Mouse (Mus musculus): Measurements from ENCODE around the gene Eno1. TPM values are rescaled to one million over a fixed set of nuclear protein-coding genes. Genes with fewer than 3 reads are reported as not detected.
A peak's percentile ranks its signal among the peaks of the same experiment; 100 is the strongest.

Gene Eno1
- polyA plus RNA-seq, 1 experiment from 2014 or later, result 747 TPM

- TF ChIP-seq EP300 (IDR thresholded peaks at IDR 0.05; ENCODE audit: low read depth) (no peak), CTCF (IDR thresholded peaks at IDR 0.05; ENCODE audit: low read depth) (no peak)
- H3K27ac ChIP-seq (ENCODE audit: low read depth), result no peak overlapping the region
- no peaks in the 10 kb centered on the region for H3K9me3 ChIP-seq (ENCODE audit: low read length)
- WGBS (ENCODE audit: insufficient replicate concordance), result 51% methylated on average over 11 of the region's 15 CpGs
- no peaks in the 10 kb centered on the region for H3K36me3 ChIP-seq (replicated peaks; ENCODE audit: insufficient read depth, low read length)
- DNase-seq (no peak), ATAC-seq (no peak)
- H3K4me1 ChIP-seq (ENCODE audit: insufficient read depth), result peaks cover 17% of the 10 kb centered on the region
- H3K9ac ChIP-seq (replicated peaks), result no peak overlapping the region
- H3K4me3 ChIP-seq (ENCODE audit: low read depth, low read length), result no peak overlapping the region
- H3K27me3 ChIP-seq (ENCODE audit: insufficient read depth, low read length), result no peaks in the 10 kb centered on the region
- H3K4me2 ChIP-seq (ENCODE audit: low read depth, low read length), result no peak overlapping the region
Measured at GRCm38 (mm10) chr4:150229747-150230390, 6.7 kb upstream of the Eno1 start.

DNA sequence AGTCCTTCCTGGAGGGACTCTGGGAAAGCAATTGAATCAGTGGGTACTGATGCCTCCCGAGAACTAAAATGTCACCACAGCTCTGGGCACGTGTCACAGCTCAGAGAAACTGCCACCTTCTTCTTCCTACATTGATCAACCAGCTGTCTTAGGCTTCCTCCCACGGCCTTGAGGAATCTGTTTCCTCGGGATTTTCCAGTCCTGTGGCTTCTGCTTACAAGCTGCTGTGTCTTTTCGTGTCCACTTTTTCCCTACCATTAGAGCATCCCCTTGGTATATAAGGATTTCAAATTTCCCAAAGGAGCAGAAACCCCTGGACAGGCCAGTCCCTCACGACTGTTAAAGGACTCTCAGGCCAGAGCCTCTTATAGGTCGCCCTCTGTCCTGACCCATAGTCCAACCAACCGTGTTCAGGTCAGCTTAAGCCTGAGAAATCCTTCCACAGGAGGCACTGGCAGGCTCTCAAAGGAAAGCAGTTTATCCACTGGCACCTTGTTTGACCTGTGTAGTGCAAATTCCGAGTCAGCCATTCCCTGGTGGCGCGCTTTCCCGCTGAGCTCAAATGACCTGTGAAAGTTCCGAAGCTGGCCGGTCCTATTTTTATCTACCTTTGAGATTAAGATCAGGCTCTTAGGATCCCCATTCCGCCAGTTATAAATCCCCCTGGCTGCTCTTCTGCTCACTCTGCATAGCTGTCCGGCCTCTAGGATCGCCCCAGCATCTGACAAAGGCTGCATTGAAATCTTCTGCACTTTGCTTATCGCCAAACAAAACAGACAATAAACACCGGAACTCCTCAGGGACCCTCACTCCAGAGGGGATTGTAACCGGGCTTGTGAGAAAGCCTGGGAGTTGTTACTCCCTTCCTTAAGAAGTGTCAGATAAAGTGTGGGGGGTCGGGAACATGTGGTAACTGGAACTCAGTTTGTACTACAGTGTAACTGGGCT, 5.8 kb upstream of the Eno1 start:
- WGBS (ENCODE audit: insufficient replicate concordance), result 55% methylated on average over 21 of the region's 21 CpGs
- ATAC-seq, result no peak
- H3K4me1 ChIP-seq (ENCODE audit: insufficient read depth), result peaks cover 17% of the 10 kb centered on the region
- H3K9ac ChIP-seq (replicated peaks), result no peak overlapping the region
- no peak overlapping the region for H3K4me3 ChIP-seq (ENCODE audit: low read depth, low read length)
- H3K27me3 ChIP-seq (ENCODE audit: insufficient read depth, low read length), result no peaks in the 10 kb centered on the region
- H3K36me3 ChIP-seq (replicated peaks; ENCODE audit: insufficient read depth, low read length), result no peaks in the 10 kb centered on the region
- TF ChIP-seq EP300 (IDR thresholded peaks at IDR 0.05; ENCODE audit: low read depth), result no peak
- TF ChIP-seq CTCF (IDR thresholded peaks at IDR 0.05; ENCODE audit: low read depth), result no peak
- no peak overlapping the region for H3K4me2 ChIP-seq (ENCODE audit: low read depth, low read length)
- no peaks in the 10 kb centered on the region for H3K9me3 ChIP-seq (ENCODE audit: low read length)
- DNase-seq, result no peak
- H3K27ac ChIP-seq (ENCODE audit: low read depth), result peak overlapping the region; percentile 29; the same call in 1 of the 2 replicates

DNA sequence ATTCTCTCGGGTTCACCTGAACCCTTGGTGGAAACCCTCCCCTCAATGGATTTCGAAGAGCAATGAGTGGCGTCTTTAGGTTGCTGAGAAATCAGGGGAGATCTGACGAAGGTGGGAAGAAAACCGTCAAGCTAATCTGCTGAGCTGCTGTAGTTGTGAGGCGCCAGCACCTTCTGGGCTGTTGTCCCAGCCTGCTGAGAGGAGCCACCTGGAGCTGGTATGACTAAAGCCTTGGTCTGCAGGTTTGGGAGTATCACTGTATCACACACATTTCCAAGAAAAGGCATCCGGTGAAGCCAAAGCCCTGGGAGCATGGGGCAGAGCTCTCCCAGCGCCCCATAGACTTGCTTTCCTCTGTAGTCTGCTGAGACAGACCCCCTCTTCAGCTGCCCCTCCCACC, 4.7 kb upstream of the Eno1 start:
- H3K4me1 ChIP-seq (ENCODE audit: insufficient read depth), result peaks cover 13% of the 10 kb centered on the region
- no peak overlapping the region for H3K4me3 ChIP-seq (ENCODE audit: low read depth, low read length)
- WGBS (ENCODE audit: insufficient replicate concordance), result 71% methylated on average over 8 of the region's 8 CpGs
- ATAC-seq (no peak), DNase-seq (no peak)
- H3K9ac ChIP-seq (replicated peaks), result no peak overlapping the region
- H3K27ac ChIP-seq (ENCODE audit: low read depth), result no peak overlapping the region
- no peaks in the 10 kb centered on the region for H3K27me3 ChIP-seq (ENCODE audit: insufficient read depth, low read length)
- no peak for TF ChIP-seq CTCF (IDR thresholded peaks at IDR 0.05; ENCODE audit: low read depth)
- no peak for TF ChIP-seq EP300 (IDR thresholded peaks at IDR 0.05; ENCODE audit: low read depth)
- no peak overlapping the region for H3K4me2 ChIP-seq (ENCODE audit: low read depth, low read length)
- H3K9me3 ChIP-seq (ENCODE audit: low read length), result no peaks in the 10 kb centered on the region
- no peaks in the 10 kb centered on the region for H3K36me3 ChIP-seq (replicated peaks; ENCODE audit: insufficient read depth, low read length)

GRCm38 (mm10) chr4:150234599-150235327, 1.8 kb upstream of the Eno1 start:
- Histone ChIP-seq H3K9me3 (ENCODE audit: low read length) (no peaks in the 10 kb centered on the region), H3K4me2 (ENCODE audit: low read depth, low read length) (no peak overlapping the region), H3K36me3 (replicated peaks; ENCODE audit: insufficient read depth, low read length) (no peaks in the 10 kb centered on the region), H3K4me1 (ENCODE audit: insufficient read depth) (peaks cover 21% of the 10 kb centered on the region), H3K4me3 (ENCODE audit: low read depth, low read length) (no peak overlapping the region), H3K27me3 (ENCODE audit: insufficient read depth, low read length) (no peaks in the 10 kb centered on the region), H3K27ac (ENCODE audit: low read depth) (no peak overlapping the region), H3K9ac (replicated peaks) (no peak overlapping the region)
- DNase-seq (no peak), ATAC-seq (no peak)
- TF ChIP-seq CTCF (IDR thresholded peaks at IDR 0.05; ENCODE audit: low read depth) (no peak), EP300 (IDR thresholded peaks at IDR 0.05; ENCODE audit: low read depth) (no peak)
- 54% methylated on average over 8 of the region's 8 CpGs for WGBS (ENCODE audit: insufficient replicate concordance)

GRCm38 (mm10) chr4:150235585-150235984, 936 bp upstream of the Eno1 start:
- H3K27ac ChIP-seq (ENCODE audit: low read depth), result no peak overlapping the region
- no peak overlapping the region for H3K4me2 ChIP-seq (ENCODE audit: low read depth, low read length)
- H3K9ac ChIP-seq (replicated peaks), result no peak overlapping the region
- 75% methylated on average over 4 of the region's 4 CpGs for WGBS (ENCODE audit: insufficient replicate concordance)
- H3K9me3 ChIP-seq (ENCODE audit: low read length), result no peaks in the 10 kb centered on the region
- ATAC-seq (no peak), DNase-seq (no peak)
- no peak overlapping the region for H3K4me3 ChIP-seq (ENCODE audit: low read depth, low read length)
- H3K4me1 ChIP-seq (ENCODE audit: insufficient read depth), result peaks cover 24% of the 10 kb centered on the region
- TF ChIP-seq CTCF (IDR thresholded peaks at IDR 0.05; ENCODE audit: low read depth) (no peak), EP300 (IDR thresholded peaks at IDR 0.05; ENCODE audit: low read depth) (no peak)
- peaks cover 3% of the 10 kb centered on the region for H3K36me3 ChIP-seq (replicated peaks; ENCODE audit: insufficient read depth, low read length)
- no peaks in the 10 kb centered on the region for H3K27me3 ChIP-seq (ENCODE audit: insufficient read depth, low read length)

GRCm38 (mm10) chr4:150236031-150236430, 490 bp upstream of the Eno1 start:
- ATAC-seq (no peak), DNase-seq (no peak)
- H3K36me3 ChIP-seq (replicated peaks; ENCODE audit: insufficient read depth, low read length), result peaks cover 8% of the 10 kb centered on the region
- peaks cover 27% of the 10 kb centered on the region for H3K4me1 ChIP-seq (ENCODE audit: insufficient read depth)
- peak overlapping the region; percentile 78 for H3K9ac ChIP-seq (replicated peaks)
- peak overlapping the region; percentile 81 for H3K4me3 ChIP-seq (ENCODE audit: low read depth, low read length)
- peak overlapping the region; percentile 85 for H3K4me2 ChIP-seq (ENCODE audit: low read depth, low read length)
- H3K27me3 ChIP-seq (ENCODE audit: insufficient read depth, low read length), result no peaks in the 10 kb centered on the region
- H3K9me3 ChIP-seq (ENCODE audit: low read length), result no peaks in the 10 kb centered on the region
- peak overlapping the region; percentile 97 for H3K27ac ChIP-seq (ENCODE audit: low read depth)
- WGBS (ENCODE audit: insufficient replicate concordance), result 69% methylated on average over 8 of the region's 8 CpGs
- TF ChIP-seq CTCF (IDR thresholded peaks at IDR 0.05; ENCODE audit: low read depth) (no peak), EP300 (IDR thresholded peaks at IDR 0.05; ENCODE audit: low read depth) (no peak)

All from liver, postnatal 0 days (tissue).